Mouse (Mus musculus) ES-E14 (cell line): ENCODE data around the gene Gm3127. TPM values are rescaled to one million over a fixed set of nuclear protein-coding genes. Genes with fewer than 3 reads are reported as not detected.
"Not testable (repeated sequence)": the region's sequence is repeated elsewhere in the genome, so short reads cannot be mapped to it uniquely, and the experiment has no call there.

Source experiments
- DNase-seq: peaks from one replicate; pipeline ENCODE4 v3.0.0-alpha.2; 2013; ENCODE audit warnings: low read depth, low spot score
- H3K27ac ChIP-seq: 2 replicates; pipeline ENCODE4 v1.5.1; 2012; ENCODE audit warnings: low read depth, mild to moderate bottlenecking, low read length, moderate library complexity, mixed read lengths; ENCODE audit not compliant: poor library complexity, insufficient read depth, severe bottlenecking
- H3K36me3 ChIP-seq: 2 replicates; pipeline ENCODE4 v1.6.1; 2012; ENCODE audit warnings: mild to moderate bottlenecking, low read length, moderate library complexity, mixed read lengths; ENCODE audit not compliant: control insufficient read depth, poor library complexity, insufficient read depth, severe bottlenecking
- H3K4me1 ChIP-seq, 2 experiments: fragments of 150-350 bp in 1 of 2; sonication (generic) in 1 of 2; 2 replicates each; pipeline ENCODE4 v1.6.1; 2012; ENCODE audit warnings: low read length in 2 of 2, mild to moderate bottlenecking in 1 of 2, mixed read lengths in 1 of 2; ENCODE audit not compliant: control insufficient read depth in 2 of 2, insufficient read depth in 2 of 2, poor library complexity in 1 of 2
- H3K4me3 ChIP-seq, 2 experiments: fragments of 150-350 bp in 1 of 2; sonication (generic) in 1 of 2; 2 replicates each; pipeline ENCODE4 v1.5.1; 2012; ENCODE audit warnings: low read length in 2 of 2, low read depth in 1 of 2, mild to moderate bottlenecking in 1 of 2, mixed read lengths in 1 of 2; ENCODE audit not compliant: insufficient read depth in 1 of 2, poor library complexity in 1 of 2, severe bottlenecking in 1 of 2
- H3K9ac ChIP-seq: 2 replicates; pipeline ENCODE4 v1.6.1; 2012; ENCODE audit warnings: low read depth, mild to moderate bottlenecking, low read length, mixed read lengths; ENCODE audit not compliant: poor library complexity, insufficient read depth, severe bottlenecking
- H3K9me3 ChIP-seq: fragments of 150-350 bp; sonication (generic); 2 replicates; pipeline ENCODE4 v1.6.1; 2012; ENCODE audit warnings: low read depth, mild to moderate bottlenecking, low read length; ENCODE audit not compliant: control insufficient read depth, insufficient read depth
- in situ Hi-C, 2 experiments: fragments of 600-800 bp; cut with MboI; formaldehyde crosslinking; loops; one replicate each; pipeline ENCODE4 v1.15.1; 2025; ENCODE audit warnings: low sequenced_read_pairs in 2 of 2, inconsistent platforms in 1 of 2; ENCODE audit not compliant: unreplicated experiment in 2 of 2
- total RNA-seq: library from RNA; depleted of rRNA; stranded (reverse); fragments of 300-350 nt; gene quantifications from 2 replicates; pipeline ENCODE4 v1.2.3, GENCODE M21; 2012; rRNA removed

The Gm3127 gene
- not detected in 2 replicates for total RNA-seq

GRCm38 (mm10) chr14:4164730-4165129 lies at the start of gene Gm3127:
Gm3127 (plus strand) TSS chr14:4165030.
- H3K36me3 ChIP-seq, H3K27ac ChIP-seq, DNase-seq, H3K4me1 ChIP-seq, H3K4me3 ChIP-seq, H3K9ac ChIP-seq, H3K9me3 ChIP-seq, in situ Hi-C loops: not testable (repeated sequence)

GRCm38 (mm10) chr14:4141646-4142045 lies 23.2 kb upstream of the Gm3127 start:
- H3K4me3 ChIP-seq, H3K36me3 ChIP-seq, H3K27ac ChIP-seq, in situ Hi-C loops, H3K9me3 ChIP-seq, DNase-seq, H3K9ac ChIP-seq, H3K4me1 ChIP-seq: not testable (repeated sequence)

- H3K9ac ChIP-seq, result 0 out of 2 replicates have a peak overlapping the region, but pooled peaks have one; percentile 43
- DNase-seq, in situ Hi-C loops, H3K36me3 ChIP-seq, H3K4me1 ChIP-seq, H3K27ac ChIP-seq, H3K9me3 ChIP-seq: not testable (repeated sequence)
- peak overlapping the region in 1 of 2 experiments; percentile 50; a peak in 2 of 4 replicates for H3K4me3 ChIP-seq
Measured at GRCm38 (mm10) chr14:4182030-4182429, 17.2 kb downstream of the Gm3127 start.

GRCm38 (mm10) chr14:4182491-4183210 lies 17.8 kb downstream of the Gm3127 start, which contains the start of gene Gm2974:
Gm2974 (plus strand) TSS chr14:4182576.
- H3K36me3 ChIP-seq, H3K4me1 ChIP-seq, DNase-seq, H3K9me3 ChIP-seq, H3K27ac ChIP-seq, in situ Hi-C loops: not testable (repeated sequence)
- Histone ChIP-seq H3K4me3 (peak within 1 kb of the TSS; percentile 50 to 52; a peak in 3 of 4 replicates), H3K9ac (0 out of 2 replicates have a peak within 1 kb of the TSS, but pooled peaks have one; percentile 43)

GRCm38 (mm10) chr14:4183375-4183774 lies 18.5 kb downstream of the Gm3127 start:
- H3K27ac ChIP-seq, H3K4me1 ChIP-seq, H3K9me3 ChIP-seq, H3K9ac ChIP-seq, H3K36me3 ChIP-seq, in situ Hi-C loops, H3K4me3 ChIP-seq, DNase-seq: not testable (repeated sequence)

Other genes with a start within 250 kb of the Gm3127 start
- gene Gm3029, start 233.3 kb upstream of the Gm3127 start, total RNA-seq, result not detected in 2 replicates
- gene Gm3095, start 201.5 kb upstream of the Gm3127 start, total RNA-seq, result 0.58 TPM in 1 of 2 replicates, not detected in the other
- gene Gm3099, start 166.6 kb upstream of the Gm3127 start, total RNA-seq, result not detected in 2 replicates
- 1.4 TPM in 2 replicates for gene Gm5796, start 141.1 kb upstream of the Gm3127 start, total RNA-seq
- not detected in 2 replicates for gene Gm3115, start 80.9 kb upstream of the Gm3127 start, total RNA-seq
- gene Gm8108, start 54.5 kb upstream of the Gm3127 start, total RNA-seq, result 1.2 and 1.7 TPM in 2 replicates
- gene Gm2974, start 17.5 kb downstream of the Gm3127 start, total RNA-seq, result 10.1 and 12.4 TPM in 2 replicates
- not detected in 2 replicates for gene Gm3138, start 84.6 kb downstream of the Gm3127 start, total RNA-seq
- gene Gm3149, start 152.3 kb downstream of the Gm3127 start, total RNA-seq, result 0.54 and 0.85 TPM in 2 replicates
- 0.67 and 1.1 TPM in 2 replicates for gene 2610042L04Rik, start 169.7 kb downstream of the Gm3127 start, total RNA-seq
- 0.09 TPM in 1 of 2 replicates, not detected in the other for gene Gm3159, start 232.5 kb downstream of the Gm3127 start, total RNA-seq